Comparison of ENCODE assay signal across 13 mouse cellular contexts in the genomic region with DNA sequence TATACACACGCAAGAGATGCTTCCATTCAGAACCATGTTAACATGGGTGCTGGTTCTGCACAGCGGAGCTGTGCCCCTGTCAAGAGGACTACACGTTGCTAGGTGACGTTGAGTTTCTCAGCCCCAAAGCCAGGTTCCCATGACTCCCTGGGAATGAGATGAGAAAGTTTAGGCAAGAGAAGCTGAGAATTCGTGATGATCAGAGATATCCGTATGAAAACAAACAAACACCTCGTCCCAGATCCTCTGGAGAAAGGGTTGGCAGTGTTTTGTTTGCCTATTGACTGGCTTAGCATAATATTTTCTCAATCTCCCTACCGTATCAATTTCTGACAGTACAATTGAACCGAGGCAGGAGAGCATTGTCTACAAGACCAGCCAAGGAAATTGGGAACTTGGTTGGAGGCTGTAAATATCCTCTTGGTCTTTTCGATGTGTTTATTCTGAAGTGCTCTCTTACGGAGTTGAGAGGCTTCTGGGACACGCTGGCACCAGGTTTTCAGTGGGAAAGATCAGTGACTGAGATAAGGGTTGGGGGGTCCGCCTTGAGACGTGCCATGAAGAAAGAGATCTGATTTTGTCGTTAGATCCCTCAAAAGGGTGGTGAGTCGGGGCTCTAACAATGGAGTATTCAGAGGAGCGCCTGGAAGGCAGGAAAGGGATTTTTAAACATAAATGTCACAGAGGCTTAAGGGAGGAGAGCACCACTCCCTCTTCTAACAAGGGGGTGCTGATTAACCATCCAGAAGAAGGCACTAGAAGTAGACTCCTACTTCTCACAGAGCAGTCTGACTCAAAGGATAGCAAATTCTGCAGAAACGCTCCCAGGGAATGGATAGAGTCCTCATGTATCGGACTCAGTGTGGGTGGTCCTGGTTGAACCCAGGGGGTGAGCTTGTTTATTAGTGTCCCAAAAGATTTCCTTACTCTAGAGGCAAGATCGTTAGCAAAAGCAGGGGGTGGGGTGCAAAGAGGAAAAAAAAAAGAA.
DNase-seq lines count a peak whose midpoint lies in the region; ATAC-seq and TF ChIP-seq lines count a peak whose summit lies in the region.
"Had no signal": no experiment of that assay in that cellular context is flagged by ENCODE, and none has a peak within 500 bp of the region (broad histone marks: within the 10 kb centered on the region; RNA-seq: fewer than 3 reads in every experiment).

No protein-coding gene starts in this region.

- ATAC-seq in heart, postnatal 0 days (ENCODE audit: insufficient read depth, low read depth) = no peak
- peak; percentile 57 for ATAC-seq in lung, embryonic 16.5 days (ENCODE audit: low read depth)

- H3K27ac ChIP-seq in heart, postnatal 0 days (ENCODE audit: low read depth) = 0 out of 2 replicates have a peak overlapping the region, but pooled peaks have one; percentile 43
- peak overlapping the region; percentile 81 for H3K27ac ChIP-seq in lung, embryonic 16.5 days (ENCODE audit: low read length)
- H3K27ac ChIP-seq: macrophage had no signal

- DNase-seq in embryo, embryonic 10.5 days (ENCODE audit: low spot score) = peak; percentile 25
- no peak for DNase-seq in embryo, embryonic 10 days (ENCODE audit: low spot score)
- no peak for DNase-seq in heart, postnatal 0 days (ENCODE audit: low spot score)
- no peak for DNase-seq in heart, adult 9 months (ENCODE audit: low spot score in 2 of 2)
- DNase-seq in R1 (ENCODE audit: low read depth, low spot score) = peak; percentile 8
- no peak for DNase-seq in left cerebral cortex, adult 18-20 months (ENCODE audit: low spot score in 2 of 2)
- DNase-seq in B cell, adult 2 months = no peak
- DNase-seq: cerebellum, adult 11-12 months; gastrocnemius, postnatal 36 days; kidney, adult 18-20 months; thymus, postnatal 14 days had no signal

- no peaks in the 10 kb centered on the region for H3K4me1 ChIP-seq in heart, postnatal 0 days (ENCODE audit: control insufficient read depth, insufficient read depth)
- peaks cover 18% of the 10 kb centered on the region for H3K4me1 ChIP-seq in lung, embryonic 16.5 days (replicated peaks; ENCODE audit: control insufficient read depth, insufficient read depth, low read length)

- no peaks in the 10 kb centered on the region for H3K9me3 ChIP-seq in heart, postnatal 0 days (replicated peaks; ENCODE audit: control insufficient read depth, low read length)
- H3K9me3 ChIP-seq in lung, embryonic 16.5 days (ENCODE audit: control insufficient read depth, low read length) = no peaks in the 10 kb centered on the region

- no peak for TF ChIP-seq EP300 in heart, postnatal 0 days (IDR thresholded peaks at IDR 0.05; ENCODE audit: low read depth)

- H3K4me2 ChIP-seq in heart, postnatal 0 days (ENCODE audit: low read depth, low read length) = no peak overlapping the region
- peak overlapping the region; percentile 20 for H3K4me2 ChIP-seq in lung, embryonic 16.5 days (ENCODE audit: low read depth, low read length)

- TF ChIP-seq CTCF in heart, postnatal 0 days (IDR thresholded peaks at IDR 0.05; ENCODE audit: low read depth) = no peak

- 40% methylated on average over 20 of the region's 20 CpGs for WGBS in heart, postnatal 0 days
- WGBS in lung, embryonic 16.5 days = 12% methylated on average over 20 of the region's 20 CpGs

- H3K27me3 ChIP-seq in heart, postnatal 0 days (ENCODE audit: control insufficient read depth, insufficient read depth, low read length) = no peaks in the 10 kb centered on the region
- H3K27me3 ChIP-seq in lung, embryonic 16.5 days (ENCODE audit: control insufficient read depth, insufficient read depth, low read depth, low read length) = no peaks in the 10 kb centered on the region

- H3K36me3 ChIP-seq in heart, postnatal 0 days (replicated peaks; ENCODE audit: control insufficient read depth, insufficient read depth, low read length) = no peaks in the 10 kb centered on the region
- H3K36me3 ChIP-seq in lung, embryonic 16.5 days (ENCODE audit: control insufficient read depth, insufficient read depth, low read length) = no peaks in the 10 kb centered on the region

- no peak overlapping the region for H3K9ac ChIP-seq in heart, postnatal 0 days (replicated peaks; ENCODE audit: low read depth, low read length)
- H3K9ac ChIP-seq in lung, embryonic 16.5 days (ENCODE audit: low read length) = no peak overlapping the region

- no peak overlapping the region for H3K4me3 ChIP-seq in heart, postnatal 0 days (ENCODE audit: low read depth, low read length)
- H3K4me3 ChIP-seq in lung, embryonic 16.5 days (ENCODE audit: low read length) = no peak overlapping the region

Comparison
In these comparisons a context has a peak if more than half of its experiments do, and no peak if none do; other contexts are left out.
1. DNase-seq: peak in embryo, embryonic 10.5 days (single experiment) and R1 (single experiment); none in embryo, embryonic 10 days (single experiment), heart, postnatal 0 days (single experiment), heart, adult 9 months (0 of 2), left cerebral cortex, adult 18-20 months (0 of 2) and B cell, adult 2 months (0 of 2).